14 mouse cellular contexts compared by ENCODE assay signal in genomic region chr8:10974659-10975058, GRCm38 (mm10). TPM values are rescaled to one million over a fixed set of nuclear protein-coding genes. Genes with fewer than 3 reads are reported as not detected.
A peak's percentile ranks its signal among the peaks of the same experiment; 100 is the strongest.
DNase-seq lines count a peak whose midpoint lies in the region; ATAC-seq and TF ChIP-seq lines count a peak whose summit lies in the region.
"Had no signal": no experiment of that assay in that cellular context is flagged by ENCODE, and none has a peak within 500 bp of the region (broad histone marks: within the 10 kb centered on the region; RNA-seq: fewer than 3 reads in every experiment).

No protein-coding gene starts in this region.

- no peak overlapping the region for H3K9ac ChIP-seq in liver, adult 2 months (ENCODE audit: low read depth, low read length)
- H3K9ac ChIP-seq in embryonic facial prominence, embryonic 15.5 days, result no peak overlapping the region
- no peak overlapping the region for H3K9ac ChIP-seq in liver, postnatal 0 days (replicated peaks)
- H3K9ac ChIP-seq: hindbrain, embryonic 15.5 days had no signal

- H3K79me2 ChIP-seq in liver, adult 2 months (ENCODE audit: control insufficient read depth, insufficient read depth, low read length), result no peaks in the 10 kb centered on the region

- 0 out of 2 replicates have a peak, but pooled peaks have one; percentile 26 for ATAC-seq in embryonic facial prominence, embryonic 15.5 days (ENCODE audit: insufficient number of reproducible peaks, low FRiP score, low TSS enrichment, low read depth)
- ATAC-seq in liver, postnatal 0 days, result 0 out of 2 replicates have a peak, but pooled peaks have one; percentile 1
- ATAC-seq: forebrain, embryonic 16.5 days had no signal

- H3K9me3 ChIP-seq in heart, embryonic 10.5 days, result no peaks in the 10 kb centered on the region
- no peaks in the 10 kb centered on the region for H3K9me3 ChIP-seq in embryonic facial prominence, embryonic 15.5 days (replicated peaks)
- no peaks in the 10 kb centered on the region for H3K9me3 ChIP-seq in liver, postnatal 0 days (ENCODE audit: low read length)
- H3K9me3 ChIP-seq: hindbrain, embryonic 15.5 days had no signal

- no peak for TF ChIP-seq EP300 in liver, postnatal 0 days (IDR thresholded peaks at IDR 0.05; ENCODE audit: low read depth)

- H3K27ac ChIP-seq in heart, embryonic 10.5 days, result peak overlapping the region; percentile 75
- peak overlapping the region; percentile 26; the same call in 1 of the 2 replicates for H3K27ac ChIP-seq in liver, adult 2 months (replicated peaks; ENCODE audit: insufficient read depth, low read depth, low read length)
- H3K27ac ChIP-seq in embryonic facial prominence, embryonic 15.5 days (replicated peaks), result peak overlapping the region; percentile 25; the same call in 1 of the 2 replicates
- peak overlapping the region; percentile 79 for H3K27ac ChIP-seq in liver, postnatal 0 days (ENCODE audit: low read depth)
- H3K27ac ChIP-seq in layer of hippocampus, adult 2 months, result no peak overlapping the region
- H3K27ac ChIP-seq: hindbrain, embryonic 15.5 days; macrophage had no signal

- no peak overlapping the region for H3K4me3 ChIP-seq in heart, embryonic 10.5 days
- no peak overlapping the region for H3K4me3 ChIP-seq in liver, adult 2 months (ENCODE audit: insufficient read depth, low read depth, low read length)
- H3K4me3 ChIP-seq in embryonic facial prominence, embryonic 15.5 days (replicated peaks), result no peak overlapping the region
- no peak overlapping the region for H3K4me3 ChIP-seq in liver, postnatal 0 days (ENCODE audit: low read depth, low read length)
- no peak overlapping the region for H3K4me3 ChIP-seq in layer of hippocampus, adult 2 months
- H3K4me3 ChIP-seq: hindbrain, embryonic 15.5 days had no signal

- no peak for TF ChIP-seq POLR2A in liver, adult 2 months (IDR thresholded peaks at IDR 0.05; ENCODE audit: extremely low read depth, insufficient read depth, low read length)

- no peaks in the 10 kb centered on the region for H3K27me3 ChIP-seq in heart, embryonic 10.5 days (ENCODE audit: insufficient read depth, poor library complexity, severe bottlenecking)
- H3K27me3 ChIP-seq in liver, adult 2 months (ENCODE audit: control insufficient read depth, insufficient read depth, low read length), result no peaks in the 10 kb centered on the region
- H3K27me3 ChIP-seq in embryonic facial prominence, embryonic 15.5 days, result no peaks in the 10 kb centered on the region
- H3K27me3 ChIP-seq in liver, postnatal 0 days (ENCODE audit: insufficient read depth, low read length), result no peaks in the 10 kb centered on the region
- H3K27me3 ChIP-seq: hindbrain, embryonic 15.5 days had no signal

- DNase-seq in heart, embryonic 10.5 days (ENCODE audit: low spot score), result no peak
- no peak for DNase-seq in heart, postnatal 4 days
- no peak for DNase-seq in liver, adult 2 months (ENCODE audit: extremely low read depth, low read depth, low spot score)
- DNase-seq in liver, result no peak
- DNase-seq in liver, postnatal 0 days, result no peak
- no peak for DNase-seq in layer of hippocampus, adult 9-11 months
- DNase-seq in layer of hippocampus, adult 2 months (ENCODE audit: low spot score in 2 of 2), result no peak
- DNase-seq: adrenal gland, adult 8-10 months; cerebellum, adult 9-10 months; gastrocnemius, postnatal 25 days had no signal

- 20% methylated on average over 2 of the region's 2 CpGs for WGBS in heart, embryonic 10.5 days
- 48% methylated on average over 2 of the region's 2 CpGs for WGBS in liver, adult 2 months
- WGBS in embryonic facial prominence, embryonic 15.5 days, result 4% methylated on average over 2 of the region's 2 CpGs
- 29% methylated on average over 2 of the region's 2 CpGs for WGBS in liver, postnatal 0 days (ENCODE audit: insufficient replicate concordance)

- no peak overlapping the region for H3K4me2 ChIP-seq in embryonic facial prominence, embryonic 15.5 days (replicated peaks)
- no peak overlapping the region for H3K4me2 ChIP-seq in liver, postnatal 0 days (ENCODE audit: low read depth, low read length)
- H3K4me2 ChIP-seq: hindbrain, embryonic 15.5 days had no signal

- TF ChIP-seq CTCF in liver, adult 2 months (IDR thresholded peaks at IDR 0.05; ENCODE audit: low read depth, low read length), result no peak
- no peak for TF ChIP-seq CTCF in liver, postnatal 0 days (IDR thresholded peaks at IDR 0.05; ENCODE audit: low read depth)
- no peak for TF ChIP-seq CTCF in layer of hippocampus, adult 2 months (conservative IDR thresholded peaks at IDR 0.05)

- H3K36me3 ChIP-seq in heart, embryonic 10.5 days, result no peaks in the 10 kb centered on the region
- no peaks in the 10 kb centered on the region for H3K36me3 ChIP-seq in liver, adult 2 months (ENCODE audit: control insufficient read depth, insufficient read depth, low read length)
- no peaks in the 10 kb centered on the region for H3K36me3 ChIP-seq in embryonic facial prominence, embryonic 15.5 days
- H3K36me3 ChIP-seq in liver, postnatal 0 days (replicated peaks; ENCODE audit: insufficient read depth, low read length), result no peaks in the 10 kb centered on the region
- H3K36me3 ChIP-seq: hindbrain, embryonic 15.5 days had no signal

- H3K4me1 ChIP-seq in heart, embryonic 10.5 days, result peaks cover 72% of the 10 kb centered on the region
- H3K4me1 ChIP-seq in liver, adult 2 months (ENCODE audit: control insufficient read depth, insufficient read depth, low read length), result peaks cover 11% of the 10 kb centered on the region
- peaks cover 75% of the 10 kb centered on the region for H3K4me1 ChIP-seq in embryonic facial prominence, embryonic 15.5 days
- H3K4me1 ChIP-seq in liver, postnatal 0 days (ENCODE audit: insufficient read depth), result peaks cover 32% of the 10 kb centered on the region

RNA-seq across cellular contexts. Expression of gene Irs2, which starts 33.6 kb away (rescaled TPM):
- 4.5 and 6.2 TPM in 2 replicates for polyA plus RNA-seq in heart, embryonic 10.5 days (2016; fragmentation: Nextera tagmentation; extraction: Ambion mirVana)
- 10 to 100 TPM; 39.5 to 47.6 TPM for total RNA-seq in heart, postnatal 4 days (2021)
- total RNA-seq in liver, adult 2 months (2014; rRNA removed), result 8.6 and 19.2 TPM in 2 replicates
- 4.8 and 5.7 TPM in 2 replicates for polyA plus RNA-seq in liver, adult 2 months (2012; rRNA removed)
- polyA plus RNA-seq in embryonic facial prominence, embryonic 15.5 days (2015; fragmentation: Nextera tagmentation; extraction: Ambion mirVana), result 7.4 and 7.9 TPM in 2 replicates
- polyA plus RNA-seq in liver, postnatal 0 days (2015; fragmentation: Nextera tagmentation; extraction: Ambion mirVana), result 4.4 and 5.7 TPM in 2 replicates
- 10 to 100 TPM; 74.3 to 74.9 TPM for total RNA-seq in layer of hippocampus, adult 2 months (2021)
